Mouse (Mus musculus): ENCODE data around the gene Tmem203. TPM values are rescaled to one million over a fixed set of nuclear protein-coding genes. Genes with fewer than 3 reads are reported as not detected.

Tmem203 gene
- total RNA-seq, 2 experiments from 2014 or later, result 35.5 to 40.4 TPM

DNA sequence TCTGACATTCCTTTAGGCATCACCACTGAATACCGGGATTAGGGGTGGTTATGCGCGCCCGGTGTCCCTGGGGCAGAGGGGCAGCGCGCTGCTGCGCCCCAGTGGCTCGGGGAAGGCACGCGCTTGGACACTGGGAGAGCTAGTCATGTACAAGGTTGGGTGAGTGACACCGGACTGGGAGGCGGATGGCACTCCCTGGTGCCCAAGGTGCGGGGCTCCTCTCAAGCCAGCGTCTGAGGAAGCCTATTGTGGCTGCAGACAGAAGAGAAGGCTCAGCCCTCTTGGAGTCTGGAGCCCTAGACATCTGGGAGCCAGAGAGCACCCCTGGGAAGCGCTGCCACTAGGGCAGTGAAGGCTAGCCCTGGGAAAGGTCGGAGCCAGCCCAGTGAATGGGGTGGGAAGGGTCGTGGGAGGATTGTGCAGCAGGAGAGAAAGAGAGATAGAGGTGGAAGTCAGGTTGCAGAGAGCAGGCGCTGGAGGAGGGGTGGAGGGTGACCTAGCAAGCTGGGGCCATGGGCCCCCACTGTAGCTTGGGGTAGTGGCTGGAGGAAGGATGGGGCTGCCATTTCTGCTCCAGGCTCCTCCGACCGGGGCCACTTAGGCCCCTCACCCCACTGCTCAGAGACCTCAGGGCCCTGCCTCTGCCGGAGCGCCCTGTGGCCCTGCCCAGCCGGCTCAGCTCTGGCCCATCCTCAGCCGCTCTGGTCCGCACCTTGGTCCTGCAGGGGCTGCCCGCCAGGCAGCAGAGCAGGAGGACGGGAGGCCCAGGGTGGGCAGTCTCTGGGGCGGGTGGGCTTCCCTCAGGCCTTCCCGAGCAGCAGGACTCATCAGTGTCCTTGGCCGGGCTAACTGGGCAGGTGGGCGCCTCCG lies 36.2 kb downstream of the Tmem203 start:
- no peak for DNase-seq

DNA sequence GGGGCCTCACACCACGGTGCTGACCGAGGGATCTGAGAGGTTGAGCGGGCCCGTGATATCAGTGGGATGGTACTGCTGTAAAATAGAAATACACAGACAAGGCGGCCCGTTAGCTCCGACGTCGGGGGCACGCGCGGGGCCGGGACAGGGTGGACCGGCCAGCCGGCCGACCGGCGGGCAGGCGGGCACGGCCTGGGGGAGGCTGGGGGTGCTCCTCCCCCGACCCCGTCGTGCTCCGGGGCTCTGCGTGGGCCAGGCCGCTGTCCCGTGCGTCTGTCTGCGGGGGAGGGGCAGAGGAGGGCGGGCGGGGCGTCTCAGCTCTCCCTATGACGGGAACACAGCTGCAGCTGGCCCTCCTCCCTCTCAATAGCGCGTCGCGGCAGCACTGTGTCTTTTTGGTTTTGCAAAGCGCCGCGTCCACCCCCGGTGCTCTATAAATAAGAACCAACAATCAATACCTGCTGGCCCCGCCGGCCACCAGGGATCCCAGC lies 36.9 kb downstream of the Tmem203 start:
- DNase-seq, result peak in 1 of 2 experiments; percentile 38

DNA sequence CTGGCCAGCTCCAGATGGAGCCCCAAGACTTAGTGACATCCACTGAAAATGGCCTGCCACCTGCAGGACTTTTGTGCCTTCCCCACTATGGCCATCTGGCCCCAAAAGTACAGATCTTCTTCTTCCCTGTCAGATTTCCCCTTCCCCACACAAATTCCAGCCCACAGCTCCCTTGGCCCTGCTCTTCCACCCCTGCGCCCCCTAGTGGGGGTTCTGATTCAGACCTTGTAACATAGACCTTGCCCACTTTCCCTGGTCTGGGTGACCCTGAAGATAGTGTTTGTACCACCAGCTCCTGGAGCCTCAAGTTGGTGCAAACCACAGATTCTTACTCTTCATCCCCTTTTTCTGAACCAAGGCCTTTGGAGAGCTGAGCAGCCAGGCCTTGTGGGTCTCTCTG lies 37.6 kb downstream of the Tmem203 start:
- peak in 1 of 2 experiments; percentile 61 for DNase-seq

DNA sequence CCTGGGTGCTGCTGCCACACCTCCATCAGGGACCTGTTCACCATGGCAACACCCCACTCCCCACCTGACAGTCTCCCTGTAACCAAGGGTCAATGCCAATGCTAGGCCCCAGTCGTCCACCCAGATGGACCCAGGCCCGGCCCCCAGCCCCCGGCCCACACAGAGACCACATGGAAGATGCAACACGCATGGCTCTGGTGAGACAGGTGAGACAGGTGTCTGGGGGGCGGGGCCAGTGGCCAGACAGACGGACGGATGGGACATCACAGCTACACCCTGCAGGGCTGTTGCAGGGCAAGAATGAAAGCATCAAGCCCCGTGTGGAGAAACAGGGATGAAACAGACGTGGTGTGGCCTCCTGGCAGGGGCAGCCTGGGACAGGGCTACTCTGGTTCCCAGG lies 38.5 kb downstream of the Tmem203 start:
- DNase-seq, result no peak

DNA sequence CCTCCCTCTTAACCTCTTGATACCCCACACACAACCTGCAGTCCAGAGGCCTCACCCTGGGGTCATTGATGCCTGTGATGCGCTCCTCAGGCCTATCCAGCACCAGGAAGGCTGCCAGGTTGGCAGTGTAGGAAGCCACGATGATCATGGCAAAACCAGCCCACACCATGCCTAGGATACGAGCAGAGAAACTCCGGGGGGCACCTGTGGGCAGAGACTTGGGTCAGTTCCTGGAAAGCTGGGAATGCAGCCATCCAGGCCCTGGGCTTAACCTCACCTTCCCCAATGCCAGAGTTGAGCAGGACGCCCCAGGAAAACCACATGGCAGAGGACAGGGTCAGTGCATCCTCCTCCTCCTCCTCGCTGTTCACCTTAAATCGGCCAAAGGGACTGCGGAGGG lies 41.9 kb downstream of the Tmem203 start:
- no peak for DNase-seq

DNA sequence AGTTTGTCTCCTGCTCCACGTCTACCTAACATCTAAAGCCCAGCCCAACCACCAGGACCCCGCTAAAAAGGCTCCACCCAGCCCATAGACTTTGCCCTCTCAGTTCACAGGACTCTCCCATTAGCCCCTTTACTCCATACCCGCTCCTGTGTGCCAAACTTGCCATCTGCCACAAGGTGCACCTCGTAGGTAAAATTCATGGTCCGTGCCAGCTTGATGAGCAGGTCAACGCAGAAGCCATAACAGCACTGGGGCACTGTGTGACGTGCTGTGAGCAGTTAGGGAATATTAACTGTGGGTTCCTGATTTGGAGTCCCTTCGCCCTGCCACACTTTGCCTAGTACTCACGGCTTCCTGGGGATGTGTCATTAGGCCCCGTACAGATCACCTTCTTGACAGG lies 42.8 kb downstream of the Tmem203 start:
- DNase-seq, result no peak

DNA sequence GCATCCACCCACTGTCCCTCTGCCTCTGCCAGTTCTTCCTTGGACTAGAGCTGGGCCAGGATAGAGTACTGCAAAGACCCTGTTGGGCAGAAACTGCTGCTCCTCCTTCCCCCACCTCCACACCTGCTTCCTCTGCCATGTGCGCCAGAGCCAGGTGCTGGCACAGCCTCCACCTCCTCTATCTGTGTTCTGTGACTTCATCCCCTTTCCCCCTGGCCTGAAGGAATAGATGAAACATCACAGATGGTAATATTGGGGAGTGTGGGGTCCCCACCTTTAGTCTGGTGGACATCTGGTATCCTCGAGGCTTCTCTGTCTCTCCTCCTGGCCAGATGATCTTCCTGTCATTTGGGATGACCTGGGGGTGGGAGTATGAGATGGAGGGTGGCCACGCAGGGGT lies 48.2 kb downstream of the Tmem203 start:
- DNase-seq, result no peak

DNA sequence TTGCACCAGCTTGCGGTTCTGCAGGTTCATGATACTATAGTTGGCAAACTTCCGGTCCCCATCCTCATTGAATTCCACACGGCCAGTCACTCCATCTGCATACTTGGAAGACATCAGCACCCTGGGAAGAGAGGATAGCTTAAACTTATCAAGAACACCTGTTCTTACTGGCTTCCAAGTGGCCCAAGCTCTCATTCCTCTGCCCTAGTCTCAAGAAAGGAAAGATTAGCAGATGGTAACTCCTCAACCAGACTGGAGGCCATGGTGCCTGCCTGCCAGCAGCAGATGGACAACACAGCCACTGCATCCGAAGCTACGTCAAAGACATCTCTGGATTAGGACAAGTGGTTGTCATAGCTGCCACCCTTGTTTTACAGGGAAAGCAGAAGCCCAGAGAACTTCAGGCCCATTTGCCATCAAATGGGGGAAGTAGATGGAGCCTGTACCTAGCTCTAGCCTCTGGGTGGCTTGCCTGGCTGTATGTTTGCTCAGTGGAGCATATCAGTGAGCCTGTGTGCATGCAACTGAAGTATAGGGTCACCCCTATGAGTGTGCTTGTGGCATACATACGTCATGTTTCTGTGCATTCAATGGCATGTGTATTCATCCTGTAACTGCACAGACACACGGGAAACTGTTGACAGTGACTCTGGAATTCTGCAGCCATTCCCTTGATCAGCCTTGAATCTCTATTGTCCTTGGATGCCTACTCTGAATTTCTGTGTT lies 48.9 kb downstream of the Tmem203 start:
- DNase-seq, result no peak

DNA sequence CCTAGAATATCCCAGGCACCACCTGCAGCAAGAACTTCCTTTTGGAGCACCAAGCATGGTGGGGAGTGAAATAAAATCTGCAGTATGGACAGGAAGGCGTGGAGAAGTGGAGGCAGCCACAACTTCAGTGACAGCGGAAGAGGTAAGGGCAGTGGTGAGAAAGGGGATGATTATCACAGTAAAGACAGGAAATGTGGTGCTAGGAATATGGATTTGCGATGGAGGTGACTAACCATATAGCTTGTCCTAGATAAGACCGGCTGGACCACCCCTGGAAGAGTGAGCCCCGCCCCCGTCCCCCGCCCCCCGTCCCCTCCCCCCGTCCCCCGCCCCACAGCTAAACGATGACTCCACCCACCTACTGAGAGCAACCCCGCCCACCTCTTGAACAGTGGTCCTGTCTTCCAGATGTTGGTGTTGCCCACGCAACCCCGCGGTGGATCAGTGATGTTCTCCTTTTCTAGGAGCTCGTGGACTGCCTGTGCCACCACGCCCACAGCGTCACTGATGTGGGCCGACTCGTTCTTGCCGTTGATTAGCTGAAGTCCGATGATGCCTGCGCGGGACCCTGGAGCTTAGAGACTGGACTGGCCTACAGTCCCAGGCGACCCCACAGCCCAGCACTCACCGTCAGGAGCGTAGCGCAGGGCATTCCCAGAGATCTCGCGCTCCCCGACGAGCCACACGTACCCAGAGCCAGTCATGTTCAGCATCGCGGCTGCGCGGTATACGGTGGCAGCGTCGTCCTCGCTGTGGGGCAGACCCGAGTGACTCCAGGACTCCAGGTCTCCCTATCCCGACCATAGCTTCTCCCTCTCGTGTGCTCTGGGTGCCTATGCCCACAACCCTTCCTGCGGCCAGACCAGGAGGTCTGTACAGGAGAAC lies 49.7 kb downstream of the Tmem203 start:
- no peak for DNase-seq

Other genes with a start within 250 kb of the Tmem203 start
- gene Nsmf, start 201.1 kb upstream of the Tmem203 start, total RNA-seq (2021), result 100 to 1,000 TPM; 948 to 958 TPM
- gene Entpd8, start 175.1 kb upstream of the Tmem203 start, total RNA-seq (2021), result not detected
- gene Noxa1, start 160.3 kb upstream of the Tmem203 start, total RNA-seq (2021), result not detected
- gene Nrarp, start 74.7 kb upstream of the Tmem203 start, total RNA-seq (2021), result 10 to 100 TPM; 21.3 to 21.5 TPM
- gene Tor4a, start 58.6 kb upstream of the Tmem203 start, total RNA-seq (2021), result 1 to 10 TPM; 1.3 to 1.8 TPM
- gene Nelfb, start 44.0 kb upstream of the Tmem203 start, total RNA-seq (2021), result 10 to 100 TPM; 55.1 to 58.1 TPM
- gene Stpg3, start 40.8 kb upstream of the Tmem203 start, total RNA-seq (2021), result not detected
- not detected for gene Fam166a, start 36.7 kb upstream of the Tmem203 start, total RNA-seq (2021)
- 100 to 1,000 TPM; 309 to 323 TPM for gene Tubb4b, start 30.7 kb upstream of the Tmem203 start, total RNA-seq (2021)
- not detected for gene Slc34a3, start 21.1 kb upstream of the Tmem203 start, total RNA-seq (2021)
- not detected for gene Rnf224, start 18.7 kb upstream of the Tmem203 start, total RNA-seq (2021)
- 100 to 1,000 TPM; 223 to 232 TPM for gene Rnf208, start 13.2 kb upstream of the Tmem203 start, total RNA-seq (2021)
- gene Cysrt1, start 13.0 kb upstream of the Tmem203 start, total RNA-seq (2021), result not detected
- gene AL732309.1, start 8.6 kb upstream of the Tmem203 start, total RNA-seq (2021), result 1 to 10 TPM; 2.2 to 4.4 TPM
- gene Tprn, start 7.2 kb downstream of the Tmem203 start, total RNA-seq (2021), result 10 to 100 TPM; 19.4 to 23.1 TPM
- 10 to 100 TPM; 65.0 to 69.4 TPM for gene Ssna1, start 17.0 kb downstream of the Tmem203 start, total RNA-seq (2021)
- 10 to 100 TPM; 83.0 to 83.3 TPM for gene Anapc2, start 17.0 kb downstream of the Tmem203 start, total RNA-seq (2021)
- gene Tmem210, start 32.7 kb downstream of the Tmem203 start, total RNA-seq (2021), result not detected
- not detected for gene Lrrc26, start 34.5 kb downstream of the Tmem203 start, total RNA-seq (2021)
- 100 to 1,000 TPM; 420 to 431 TPM for gene Grin1, start 63.7 kb downstream of the Tmem203 start, total RNA-seq (2021)
- 10 to 100 TPM; 50.6 to 52.3 TPM for gene Man1b1, start 76.9 kb downstream of the Tmem203 start, total RNA-seq (2021)
- gene Dpp7, start 100.9 kb downstream of the Tmem203 start, total RNA-seq (2021), result 10 to 100 TPM; 26.1 to 38.4 TPM
- 10 to 100 TPM; 10.8 to 13.8 TPM for gene Uap1l1, start 110.2 kb downstream of the Tmem203 start, total RNA-seq (2021)
- gene Sapcd2, start 116.9 kb downstream of the Tmem203 start, total RNA-seq (2021), result 1 to 10 TPM; 3.7 to 4.6 TPM
- gene Entpd2, start 140.4 kb downstream of the Tmem203 start, total RNA-seq (2021), result 10 to 100 TPM; 14.9 to 16.1 TPM
- gene Npdc1, start 143.9 kb downstream of the Tmem203 start, total RNA-seq (2021), result 100 to 1,000 TPM; 422 to 431 TPM
- under 1 TPM; 0.87 to 0.94 TPM for gene Fut7, start 167.8 kb downstream of the Tmem203 start, total RNA-seq (2021)
- gene Abca2, start 173.3 kb downstream of the Tmem203 start, total RNA-seq (2021), result 100 to 1,000 TPM; 147 to 167 TPM
- gene Clic3, start 201.4 kb downstream of the Tmem203 start, total RNA-seq (2021), result under 1 TPM in 1 of 2 experiments, not detected in 1; 0.66 TPM
- gene Paxx, start 205.7 kb downstream of the Tmem203 start, total RNA-seq (2021), result 10 to 100 TPM; 46.2 to 62.8 TPM
- 100 to 1,000 TPM; 435 to 800 TPM for gene Ptgds, start 214.6 kb downstream of the Tmem203 start, total RNA-seq (2021)
- gene Lcn12, start 238.5 kb downstream of the Tmem203 start, total RNA-seq (2021), result not detected
- 100 to 1,000 TPM; 115 to 116 TPM for gene Fbxw5, start 245.3 kb downstream of the Tmem203 start, total RNA-seq (2021)
- 1 to 10 TPM in 1 of 2 experiments, under 1 TPM in 1; 0.88 to 1.5 TPM for gene C8g, start 246.3 kb downstream of the Tmem203 start, total RNA-seq (2021)

Measured in layer of hippocampus, postnatal 36 days (tissue).